Mouse (Mus musculus): ENCODE measurements at regions not wholly inside any gene's neighbourhood (a gene's known extent, or its start where the extent isn't known, plus 50 kb on each side); places are given as distances from the start of the nearest gene placed in this dataset.

DNA sequence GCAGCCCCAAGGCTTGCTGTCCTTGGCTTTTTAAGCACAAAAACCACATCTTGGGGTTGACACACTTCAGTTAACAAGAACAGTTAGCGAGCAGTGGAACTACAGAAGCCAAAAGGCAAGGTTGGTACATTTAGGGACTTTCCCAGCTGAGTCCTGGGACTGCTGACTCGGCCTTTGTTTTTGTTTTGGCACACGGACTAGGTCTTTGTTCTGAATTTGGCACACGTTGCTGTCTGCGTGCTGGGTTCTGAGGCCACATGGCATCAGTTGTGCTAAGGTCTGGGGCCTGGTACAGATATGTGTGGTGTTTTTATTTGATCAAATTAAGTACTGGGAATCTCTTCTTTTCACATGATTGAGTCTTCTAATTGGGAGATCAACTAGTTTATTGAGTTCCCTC lies 124.1 kb upstream of the Gm6793 start:
- Histone ChIP-seq H3K27me3 (ENCODE audit: control insufficient read depth, insufficient read depth, low read length) (no peaks in the 10 kb centered on the region), H3K4me3 (ENCODE audit: control insufficient read depth, low read depth, low read length) (no peak overlapping the region), H3K27ac (ENCODE audit: control insufficient read depth, insufficient read depth, low read depth, low read length) (no peak overlapping the region), H3K4me1 (ENCODE audit: control insufficient read depth, insufficient read depth, low read length) (no peaks in the 10 kb centered on the region), H3K36me3 (ENCODE audit: control insufficient read depth, insufficient read depth, low read length) (no peaks in the 10 kb centered on the region)
- TF ChIP-seq CTCF (IDR thresholded peaks at IDR 0.05; ENCODE audit: control insufficient read depth, insufficient read depth, insufficient replicate concordance, low read depth, low read length) (no peak), POLR2A (IDR thresholded peaks at IDR 0.05; ENCODE audit: control insufficient read depth, low read depth, low read length) (no peak)

DNA sequence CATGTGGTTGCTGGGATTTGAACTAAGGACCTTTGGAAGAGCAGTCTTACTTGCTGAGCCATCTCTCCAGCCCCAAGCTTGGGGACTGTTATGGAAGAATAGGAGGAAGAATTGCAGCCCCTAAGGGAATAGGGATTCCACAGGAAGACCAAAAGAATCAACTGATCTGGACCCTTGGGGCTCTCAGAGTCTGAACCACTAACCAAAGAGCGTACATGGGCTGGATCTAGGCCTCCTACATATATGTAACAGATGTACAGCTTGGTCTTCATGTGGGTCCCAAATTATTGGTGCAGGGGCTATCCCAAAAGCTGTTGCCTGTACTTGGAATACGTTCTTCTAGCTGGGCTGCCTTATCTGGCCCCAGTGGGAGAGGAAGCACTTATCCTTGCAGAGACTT lies 115.4 kb upstream of the Gm6793 start:
- Histone ChIP-seq H3K36me3 (ENCODE audit: control insufficient read depth, insufficient read depth, low read length) (no peaks in the 10 kb centered on the region), H3K4me3 (ENCODE audit: control insufficient read depth, low read depth, low read length) (no peak overlapping the region), H3K27ac (ENCODE audit: control insufficient read depth, insufficient read depth, low read depth, low read length) (no peak overlapping the region), H3K27me3 (ENCODE audit: control insufficient read depth, insufficient read depth, low read length) (no peaks in the 10 kb centered on the region), H3K4me1 (ENCODE audit: control insufficient read depth, insufficient read depth, low read length) (no peaks in the 10 kb centered on the region)
- TF ChIP-seq CTCF (IDR thresholded peaks at IDR 0.05; ENCODE audit: control insufficient read depth, insufficient read depth, insufficient replicate concordance, low read depth, low read length) (no peak), POLR2A (IDR thresholded peaks at IDR 0.05; ENCODE audit: control insufficient read depth, low read depth, low read length) (no peak)

DNA sequence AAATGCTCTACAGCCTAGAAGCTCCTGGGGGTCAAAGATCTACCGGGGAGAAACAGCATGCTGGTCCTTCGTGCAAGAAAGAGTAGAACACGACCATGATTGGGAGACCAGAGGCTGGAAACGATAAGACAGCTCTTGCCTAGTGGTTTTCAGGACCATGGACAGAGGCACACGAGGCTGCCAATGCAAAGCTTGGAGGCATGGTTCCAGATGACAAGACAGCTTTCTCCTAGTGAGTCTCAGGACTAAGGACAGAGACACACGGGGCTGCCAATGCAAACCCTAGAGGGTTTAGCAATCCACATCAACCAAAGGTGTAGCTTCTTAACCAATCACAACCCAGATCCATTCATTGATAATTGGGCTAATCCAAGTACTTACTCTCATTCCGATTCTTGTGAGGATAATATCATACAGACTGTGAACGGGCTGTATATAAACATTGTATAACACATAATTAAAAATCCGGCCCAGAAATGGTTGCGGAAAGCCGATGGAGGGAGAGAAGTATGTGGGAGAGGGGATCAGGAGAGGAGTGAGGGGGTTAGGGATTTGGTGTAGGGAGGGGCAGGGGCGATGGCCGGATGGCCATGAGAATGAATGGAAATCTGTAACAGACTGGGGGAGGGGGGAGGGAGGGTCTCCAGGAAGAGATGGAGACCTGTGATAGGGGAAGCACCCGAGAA lies 114.1 kb upstream of the Gm6793 start:
- Histone ChIP-seq H3K4me1 (ENCODE audit: control insufficient read depth, insufficient read depth, low read length) (no peaks in the 10 kb centered on the region), H3K36me3 (ENCODE audit: control insufficient read depth, insufficient read depth, low read length) (no peaks in the 10 kb centered on the region), H3K27ac (ENCODE audit: control insufficient read depth, insufficient read depth, low read depth, low read length) (no peak overlapping the region), H3K4me3 (ENCODE audit: control insufficient read depth, low read depth, low read length) (no peak overlapping the region), H3K27me3 (ENCODE audit: control insufficient read depth, insufficient read depth, low read length) (no peaks in the 10 kb centered on the region)
- peak; percentile 8; the same call in 1 of the 2 replicates for TF ChIP-seq CTCF (IDR thresholded peaks at IDR 0.05; ENCODE audit: control insufficient read depth, insufficient read depth, insufficient replicate concordance, low read depth, low read length)
- no peak for TF ChIP-seq POLR2A (IDR thresholded peaks at IDR 0.05; ENCODE audit: control insufficient read depth, low read depth, low read length)

DNA sequence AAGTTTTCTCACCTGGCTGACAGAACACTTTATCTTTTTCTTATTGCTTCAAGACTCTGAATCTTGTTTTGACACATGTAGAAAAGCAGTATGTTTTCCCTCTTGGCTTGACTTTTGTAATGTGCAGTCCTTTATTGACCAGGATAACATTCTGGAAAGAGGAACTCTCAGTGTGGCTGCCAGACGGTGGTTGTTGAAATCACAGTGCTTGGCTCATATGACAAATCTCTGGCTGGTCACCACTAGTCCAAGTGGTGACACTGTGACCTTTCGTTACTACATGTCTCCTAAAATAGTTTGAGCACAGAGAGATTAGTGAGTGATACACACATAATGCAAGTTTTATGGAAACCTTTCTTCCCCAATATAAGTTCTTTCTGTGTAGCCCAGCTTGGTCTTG lies 97.1 kb upstream of the Gm6793 start:
- Histone ChIP-seq H3K4me3 (ENCODE audit: control insufficient read depth, low read depth, low read length) (no peak overlapping the region), H3K27me3 (ENCODE audit: control insufficient read depth, insufficient read depth, low read length) (no peaks in the 10 kb centered on the region), H3K4me1 (ENCODE audit: control insufficient read depth, insufficient read depth, low read length) (no peaks in the 10 kb centered on the region), H3K36me3 (ENCODE audit: control insufficient read depth, insufficient read depth, low read length) (no peaks in the 10 kb centered on the region), H3K27ac (ENCODE audit: control insufficient read depth, insufficient read depth, low read depth, low read length) (no peak overlapping the region)
- no peak for TF ChIP-seq POLR2A (IDR thresholded peaks at IDR 0.05; ENCODE audit: control insufficient read depth, low read depth, low read length)
- TF ChIP-seq CTCF (IDR thresholded peaks at IDR 0.05; ENCODE audit: control insufficient read depth, insufficient read depth, insufficient replicate concordance, low read depth, low read length) = no peak

DNA sequence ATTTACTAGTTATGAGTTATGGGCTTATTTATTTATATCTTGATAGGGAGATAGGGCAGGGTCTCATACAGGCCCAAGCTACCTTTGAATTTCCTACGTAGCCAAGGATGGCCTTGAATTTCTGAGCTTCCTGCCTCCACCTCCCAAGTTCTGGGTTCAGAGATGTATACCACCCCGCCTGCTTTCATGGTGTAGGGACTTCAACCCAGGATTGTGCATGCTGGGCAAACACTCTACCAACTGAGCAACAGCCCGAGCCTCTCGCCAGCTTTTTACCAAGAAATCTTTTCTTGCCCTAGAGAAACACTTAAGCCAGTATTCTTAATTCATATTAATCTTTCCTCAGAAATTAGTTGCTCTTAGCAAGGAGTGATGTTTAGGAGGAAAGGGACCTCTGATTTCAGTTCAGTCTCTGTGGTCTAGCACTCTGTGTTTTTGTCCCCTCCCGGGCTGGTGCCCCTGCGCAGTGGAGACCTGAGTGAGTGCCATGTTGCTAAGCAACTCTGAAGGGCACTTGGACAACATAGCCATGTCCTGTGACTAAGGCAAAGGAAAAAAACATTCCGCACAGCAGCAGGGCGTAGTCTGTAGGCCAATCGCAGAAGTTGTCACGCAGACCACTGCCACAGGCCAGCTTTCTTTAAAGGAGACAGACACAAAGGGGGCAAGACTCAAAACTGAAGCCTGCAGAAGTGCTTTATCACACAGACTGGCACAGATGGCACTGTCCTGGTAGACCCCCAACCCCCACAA lies 83.2 kb upstream of the Gm6793 start:
- Histone ChIP-seq H3K27ac (ENCODE audit: control insufficient read depth, insufficient read depth, low read depth, low read length) (no peak overlapping the region), H3K4me1 (ENCODE audit: control insufficient read depth, insufficient read depth, low read length) (no peaks in the 10 kb centered on the region), H3K36me3 (ENCODE audit: control insufficient read depth, insufficient read depth, low read length) (no peaks in the 10 kb centered on the region), H3K4me3 (ENCODE audit: control insufficient read depth, low read depth, low read length) (no peak overlapping the region), H3K27me3 (ENCODE audit: control insufficient read depth, insufficient read depth, low read length) (no peaks in the 10 kb centered on the region)
- TF ChIP-seq CTCF (IDR thresholded peaks at IDR 0.05; ENCODE audit: control insufficient read depth, insufficient read depth, insufficient replicate concordance, low read depth, low read length) (no peak), POLR2A (IDR thresholded peaks at IDR 0.05; ENCODE audit: control insufficient read depth, low read depth, low read length) (no peak)

DNA sequence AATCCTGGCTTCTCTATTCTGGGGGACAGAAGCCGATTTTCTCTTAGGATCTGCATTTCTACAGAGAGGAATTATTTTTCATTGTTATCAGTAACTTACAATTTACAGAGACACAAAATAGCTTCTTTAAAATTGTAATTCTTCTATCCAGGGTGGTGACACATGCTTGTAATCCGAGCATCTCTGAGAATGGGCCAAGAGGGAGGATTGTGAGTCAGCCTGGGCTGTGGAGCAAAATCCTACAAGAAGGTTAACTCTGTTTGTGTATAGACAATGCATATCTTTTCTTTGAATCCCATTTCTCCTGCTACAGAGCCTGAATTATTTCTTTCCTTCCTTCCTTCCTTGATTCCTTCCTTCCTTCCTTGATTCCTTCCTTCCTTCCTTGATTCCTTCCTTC lies 80.0 kb upstream of the Gm6793 start:
- TF ChIP-seq POLR2A (IDR thresholded peaks at IDR 0.05; ENCODE audit: control insufficient read depth, low read depth, low read length) (no peak), CTCF (IDR thresholded peaks at IDR 0.05; ENCODE audit: control insufficient read depth, insufficient read depth, insufficient replicate concordance, low read depth, low read length) (no peak)
- Histone ChIP-seq H3K36me3 (ENCODE audit: control insufficient read depth, insufficient read depth, low read length) (no peaks in the 10 kb centered on the region), H3K27me3 (ENCODE audit: control insufficient read depth, insufficient read depth, low read length) (no peaks in the 10 kb centered on the region), H3K27ac (ENCODE audit: control insufficient read depth, insufficient read depth, low read depth, low read length) (no peak overlapping the region), H3K4me3 (ENCODE audit: control insufficient read depth, low read depth, low read length) (no peak overlapping the region), H3K4me1 (ENCODE audit: control insufficient read depth, insufficient read depth, low read length) (no peaks in the 10 kb centered on the region)

DNA sequence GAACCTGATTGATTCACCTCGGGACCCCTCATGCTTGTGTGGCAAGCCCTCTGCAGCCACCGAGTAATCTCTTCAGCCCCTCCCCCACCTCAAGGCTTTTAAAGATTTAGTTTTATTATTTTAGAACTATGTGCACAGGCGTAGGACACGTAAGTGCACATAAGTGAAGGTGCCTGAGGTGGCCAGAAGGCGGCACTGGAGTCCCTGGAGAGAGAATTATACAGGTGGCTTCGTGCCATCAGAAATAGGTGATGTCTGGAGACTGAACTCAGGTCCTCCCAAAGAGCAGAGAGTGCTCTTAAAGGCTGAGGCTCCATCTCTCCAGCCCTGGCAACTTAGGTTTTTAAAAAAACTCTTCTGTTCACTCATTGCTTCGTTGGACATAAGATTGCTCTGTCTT lies 78.7 kb upstream of the Gm6793 start:
- Histone ChIP-seq H3K27ac (ENCODE audit: control insufficient read depth, insufficient read depth, low read depth, low read length) (no peak overlapping the region), H3K36me3 (ENCODE audit: control insufficient read depth, insufficient read depth, low read length) (no peaks in the 10 kb centered on the region), H3K27me3 (ENCODE audit: control insufficient read depth, insufficient read depth, low read length) (no peaks in the 10 kb centered on the region), H3K4me3 (ENCODE audit: control insufficient read depth, low read depth, low read length) (no peak overlapping the region), H3K4me1 (ENCODE audit: control insufficient read depth, insufficient read depth, low read length) (no peaks in the 10 kb centered on the region)
- TF ChIP-seq POLR2A (IDR thresholded peaks at IDR 0.05; ENCODE audit: control insufficient read depth, low read depth, low read length) (no peak), CTCF (IDR thresholded peaks at IDR 0.05; ENCODE audit: control insufficient read depth, insufficient read depth, insufficient replicate concordance, low read depth, low read length) (no peak)
